Mouse (Mus musculus) urinary bladder, adult 2 months (tissue): ENCODE measurements at regions not wholly inside any gene's neighbourhood (a gene's known extent, or its start where the extent isn't known, plus 50 kb on each side); places are given as distances from the start of the nearest gene placed in this dataset.
"Not testable (repeated sequence)": the region's sequence is repeated elsewhere in the genome, so short reads cannot be mapped to it uniquely, and the experiment has no call there.

Experiments used
- DNase-seq: peaks from one replicate; pipeline ENCODE4 v3.0.0; 2022; ENCODE audit warnings: low spot score

DNA sequence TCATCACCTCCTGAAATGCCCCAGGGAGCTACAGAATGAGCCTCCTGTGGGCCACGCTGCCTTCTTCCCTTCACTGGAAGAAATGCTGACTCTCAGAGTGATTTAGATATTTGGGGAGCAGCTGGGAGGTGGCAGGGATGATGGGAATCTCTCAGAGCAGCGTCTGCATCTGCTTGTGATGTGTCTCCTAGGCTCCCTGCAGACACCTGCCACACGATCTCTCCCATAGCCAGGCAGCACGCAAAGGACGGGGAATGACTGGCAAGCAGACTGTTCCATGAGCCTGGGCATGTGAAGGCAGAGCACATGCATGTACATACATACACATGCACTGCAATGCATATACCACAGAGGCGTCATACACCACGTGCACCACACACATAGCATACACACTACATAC is 133.4 kb upstream of the Gadl1 start:
- no peak for DNase-seq

DNA sequence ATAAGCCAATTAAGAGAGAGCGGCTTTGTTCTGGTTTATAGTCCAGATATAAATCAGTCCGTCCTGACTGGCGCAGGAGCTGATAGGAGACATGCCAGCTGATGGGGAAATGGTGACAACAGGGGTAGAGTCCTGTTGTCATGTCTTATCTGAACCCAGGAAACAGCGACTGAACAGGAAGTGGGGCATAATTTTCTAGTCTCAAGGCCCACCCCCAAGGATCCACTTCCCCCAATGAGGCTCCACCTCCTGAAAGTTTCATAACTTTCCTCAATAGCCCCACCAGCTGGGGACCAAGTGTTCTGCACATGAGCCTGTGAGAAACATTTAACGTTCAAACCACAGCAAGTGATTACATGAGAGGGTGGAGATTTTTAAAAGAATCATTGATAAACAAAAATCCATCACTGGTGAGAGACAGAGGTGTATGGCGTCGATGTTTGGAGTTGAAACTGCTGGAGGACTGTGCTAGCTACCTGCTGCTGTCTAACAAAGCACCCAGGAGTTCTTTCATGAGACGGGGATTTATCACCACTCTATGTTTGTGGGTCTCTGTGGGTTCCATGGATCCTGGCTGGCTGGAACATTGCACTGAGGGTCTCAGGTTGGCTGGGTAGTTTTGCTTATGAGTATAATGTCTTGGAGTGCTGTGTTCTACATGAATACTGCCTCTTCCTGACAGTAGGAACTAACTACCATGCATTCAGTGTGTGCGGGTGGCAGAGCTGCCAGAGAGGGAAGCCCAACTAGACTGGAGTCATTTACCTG is 132.0 kb upstream of the Gadl1 start:
- DNase-seq: no peak

DNA sequence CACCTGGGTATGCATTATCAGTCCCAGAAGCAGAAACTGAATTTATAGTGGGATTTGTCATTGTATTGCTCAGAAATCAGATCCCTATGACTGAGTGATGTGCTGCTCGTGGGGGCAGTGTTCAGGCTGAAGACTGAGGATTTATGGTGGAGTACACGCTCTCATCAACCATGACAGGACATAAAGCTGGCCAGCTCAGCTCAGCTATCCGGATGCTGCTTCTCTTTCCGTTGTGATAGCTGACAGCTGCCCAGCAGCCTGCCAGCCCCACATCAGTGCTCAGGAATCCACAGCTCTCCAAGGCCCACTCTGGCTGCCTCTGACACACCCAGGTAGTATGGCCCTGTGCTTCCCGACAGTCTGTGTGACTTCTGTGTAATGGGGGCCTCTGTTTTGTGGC is 130.4 kb upstream of the Gadl1 start:
- no peak for DNase-seq

DNA sequence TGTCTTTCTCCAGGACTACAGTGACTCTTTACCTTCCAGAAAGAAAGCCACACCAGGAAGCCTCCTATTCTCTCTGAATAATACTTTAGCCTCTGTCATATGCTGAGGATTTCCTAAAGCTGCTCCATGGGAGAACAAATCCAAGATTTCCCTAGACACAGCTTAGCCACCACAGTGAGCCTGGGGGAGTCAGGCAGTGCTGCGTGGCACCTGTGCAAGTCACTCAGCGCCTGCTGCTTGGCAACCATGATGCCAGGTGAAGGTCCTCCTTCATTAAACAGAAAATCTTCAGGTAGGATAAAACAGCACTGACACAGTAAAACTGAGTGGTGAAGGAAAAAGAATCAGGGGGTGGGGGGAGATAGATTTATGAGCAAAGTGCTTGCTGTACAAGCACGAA is 109.9 kb upstream of the Gadl1 start:
- DNase-seq: no peak

DNA sequence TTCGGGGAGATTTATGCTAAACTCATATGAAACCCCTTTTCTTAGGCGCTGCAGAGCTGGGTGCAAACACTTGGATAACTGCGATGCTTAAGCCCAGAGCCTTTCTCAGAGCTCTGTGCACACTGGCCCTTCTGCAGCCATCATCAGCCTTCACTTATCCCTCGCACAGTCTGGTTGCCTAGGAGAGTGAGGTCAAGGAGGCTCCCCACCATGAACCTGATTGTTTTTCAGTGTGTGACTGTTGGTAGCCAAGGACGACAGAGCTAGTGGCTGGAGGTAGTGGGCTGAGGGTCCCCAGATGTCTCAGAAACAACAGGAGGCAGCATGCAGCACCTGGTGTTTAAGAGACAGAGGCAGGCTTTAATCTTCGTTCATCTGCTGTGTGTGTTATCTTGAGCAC is 108.6 kb upstream of the Gadl1 start:
- no peak for DNase-seq

DNA sequence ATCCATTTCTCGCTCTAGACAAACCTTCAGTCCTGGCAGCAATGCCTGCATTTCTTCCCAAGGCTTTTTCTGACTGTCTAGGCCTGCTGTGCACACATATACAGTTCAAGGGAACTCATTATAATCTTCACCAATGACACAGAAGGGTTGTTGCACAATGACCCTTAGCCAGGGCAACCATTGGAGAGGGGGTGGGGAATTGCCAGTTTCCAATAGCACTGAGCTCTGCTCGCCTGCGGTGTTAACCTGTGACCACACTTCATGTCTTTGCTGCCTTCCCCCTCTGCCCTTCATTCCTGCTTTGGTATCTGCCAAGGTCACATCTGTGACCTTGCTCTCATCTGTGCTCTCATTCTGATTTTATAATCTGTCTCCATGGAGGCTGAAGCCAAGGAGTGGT is 106.2 kb upstream of the Gadl1 start:
- DNase-seq: no peak

DNA sequence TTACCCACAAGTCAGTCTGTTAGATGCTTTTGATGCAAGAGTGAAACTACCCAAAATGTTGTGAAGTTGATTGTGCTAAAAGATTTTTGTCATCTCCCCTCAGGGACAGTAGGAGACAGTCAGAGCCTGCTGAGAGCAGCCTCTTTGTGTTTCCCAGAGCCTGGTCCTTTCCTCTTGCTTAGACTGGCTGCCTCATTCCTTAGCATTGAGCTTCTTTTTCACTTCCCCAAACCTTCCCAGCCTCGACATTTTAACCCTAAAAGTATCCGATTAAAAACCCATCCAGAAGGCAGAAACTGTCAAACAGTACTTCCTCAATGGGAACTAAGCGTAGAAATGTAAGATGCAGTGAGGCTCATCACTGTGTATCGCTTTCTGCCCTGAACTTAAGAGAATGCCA is 104.0 kb upstream of the Gadl1 start:
- DNase-seq: no peak

DNA sequence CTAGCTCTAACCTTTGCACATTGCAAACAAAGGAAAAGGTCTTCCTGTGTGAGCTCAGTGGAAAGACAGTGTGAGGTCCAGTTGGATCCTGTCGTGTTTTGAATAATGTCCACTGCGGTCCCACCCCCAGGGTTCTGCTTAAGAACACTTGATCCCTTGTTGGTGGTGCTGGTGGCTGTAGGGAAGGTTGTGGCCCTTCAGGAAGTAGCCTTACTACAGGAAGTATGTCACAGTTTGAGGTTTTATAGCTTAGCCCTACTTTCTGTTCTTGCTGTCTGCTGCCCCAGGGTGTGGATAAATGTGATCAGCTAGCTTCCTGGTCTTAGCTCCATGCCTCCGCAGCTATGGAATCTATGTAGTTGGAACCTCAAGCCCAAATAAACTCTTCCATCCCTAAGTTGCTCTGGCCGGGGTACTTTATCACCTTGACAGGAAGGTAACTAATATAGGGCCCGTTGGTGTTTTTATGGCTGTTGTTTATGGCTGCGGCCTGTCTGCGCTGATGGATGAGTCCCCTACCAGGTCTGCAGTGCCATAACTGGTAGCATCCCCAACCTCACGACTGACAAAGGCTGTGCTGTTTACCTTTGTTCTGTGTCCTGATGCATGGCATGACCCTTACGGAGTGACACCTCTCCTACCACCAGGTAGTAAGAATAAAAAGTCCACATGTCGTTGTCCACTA is 103.1 kb upstream of the Gadl1 start:
- DNase-seq: no peak

DNA sequence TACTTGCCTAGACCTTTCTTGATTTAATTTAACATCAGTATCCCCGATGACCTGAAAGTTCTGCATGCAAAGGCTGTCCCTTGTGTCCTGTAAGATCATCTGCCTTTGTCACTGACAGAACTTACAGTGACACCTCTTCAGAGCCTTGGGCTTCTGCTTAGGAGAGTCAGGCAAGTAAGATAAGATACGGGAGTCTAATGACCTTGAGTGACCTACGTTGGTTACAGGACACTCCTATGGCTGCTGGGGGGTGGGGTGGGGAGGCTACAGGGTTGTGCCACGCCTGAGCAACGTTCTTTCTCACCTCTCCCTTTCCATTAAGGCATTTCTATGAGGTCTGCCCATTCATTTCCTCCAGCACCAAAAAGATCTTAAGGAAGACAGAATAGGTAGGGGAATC is 69.1 kb upstream of the Gadl1 start:
- no peak for DNase-seq

DNA sequence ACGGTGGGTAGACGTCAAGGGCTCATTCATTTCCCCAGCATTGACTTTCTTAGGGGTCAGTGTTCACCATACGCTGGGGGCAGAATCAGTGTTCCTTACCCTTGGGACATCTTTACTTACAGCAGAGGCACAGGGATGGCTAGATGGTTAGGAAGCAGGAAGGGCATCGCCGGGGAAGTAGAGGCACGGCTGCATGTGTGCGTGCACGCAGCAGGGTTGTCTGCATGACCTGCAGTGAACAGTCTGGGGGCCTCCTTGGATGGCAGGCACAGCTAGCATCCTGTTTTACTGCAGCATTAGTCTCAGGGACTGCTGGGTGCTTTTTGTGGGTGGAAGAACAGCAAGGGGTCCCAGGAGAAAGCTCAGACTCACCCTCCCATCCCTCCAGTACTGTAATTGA is 68.5 kb upstream of the Gadl1 start:
- DNase-seq: no peak

DNA sequence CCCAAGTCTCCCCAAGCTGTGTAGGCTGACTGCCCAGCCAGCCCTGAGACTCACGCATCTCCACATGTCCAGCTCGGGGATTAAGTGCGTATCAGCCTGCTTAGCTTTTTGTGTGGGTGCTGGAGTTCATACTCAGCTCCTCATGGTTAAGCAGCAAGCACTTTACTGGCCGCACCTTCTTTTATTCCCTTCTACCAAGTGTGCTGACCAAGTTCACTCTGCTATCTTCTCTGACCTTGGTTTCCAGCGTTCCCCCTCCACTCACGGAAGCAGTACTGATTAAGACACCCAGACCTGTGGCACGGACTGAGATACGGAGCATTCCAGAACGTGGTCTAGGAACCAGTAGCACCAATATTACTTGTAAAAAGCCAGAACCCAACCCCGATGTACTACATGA is 67.6 kb upstream of the Gadl1 start:
- no peak for DNase-seq

DNA sequence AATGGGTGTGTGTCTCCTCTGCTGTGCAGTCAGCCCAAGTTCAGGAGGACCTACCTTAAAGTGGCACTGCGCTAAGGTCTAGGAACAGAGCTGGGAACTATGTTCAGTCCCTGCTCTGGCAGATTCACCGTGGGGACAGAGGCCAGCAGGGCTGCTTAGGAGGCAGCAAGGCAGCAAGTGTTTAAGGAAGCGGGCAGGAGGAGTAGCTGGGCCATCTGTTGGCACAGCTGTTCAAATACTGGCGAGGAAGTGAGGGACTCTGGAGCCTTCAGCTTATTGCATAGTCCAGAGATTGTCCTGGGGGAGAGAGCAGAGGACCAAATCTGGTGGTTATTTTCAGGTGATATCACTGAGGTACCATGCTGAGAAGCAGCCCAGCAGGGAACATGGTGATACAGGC is 64.9 kb upstream of the Gadl1 start:
- no peak for DNase-seq

DNA sequence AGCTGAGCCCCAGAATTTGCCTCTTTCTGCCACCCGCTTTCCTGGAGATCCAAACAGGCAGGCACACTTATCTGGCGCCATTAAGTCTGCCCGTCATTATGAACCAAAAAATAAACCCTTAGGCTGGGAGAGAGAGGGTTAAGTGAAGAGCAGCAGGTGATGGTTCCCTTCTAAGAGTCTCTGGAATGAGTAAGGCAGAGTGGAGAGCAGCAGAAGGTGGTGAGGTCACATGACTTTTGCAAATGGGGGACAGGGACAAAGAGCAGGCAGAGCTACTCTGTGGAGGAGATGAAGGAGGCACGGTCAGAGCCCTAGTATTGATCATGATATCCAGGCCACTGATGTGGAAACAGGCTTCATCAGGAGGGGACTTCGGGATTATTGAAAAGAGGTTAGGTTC is 64.2 kb upstream of the Gadl1 start:
- DNase-seq: no peak

DNA sequence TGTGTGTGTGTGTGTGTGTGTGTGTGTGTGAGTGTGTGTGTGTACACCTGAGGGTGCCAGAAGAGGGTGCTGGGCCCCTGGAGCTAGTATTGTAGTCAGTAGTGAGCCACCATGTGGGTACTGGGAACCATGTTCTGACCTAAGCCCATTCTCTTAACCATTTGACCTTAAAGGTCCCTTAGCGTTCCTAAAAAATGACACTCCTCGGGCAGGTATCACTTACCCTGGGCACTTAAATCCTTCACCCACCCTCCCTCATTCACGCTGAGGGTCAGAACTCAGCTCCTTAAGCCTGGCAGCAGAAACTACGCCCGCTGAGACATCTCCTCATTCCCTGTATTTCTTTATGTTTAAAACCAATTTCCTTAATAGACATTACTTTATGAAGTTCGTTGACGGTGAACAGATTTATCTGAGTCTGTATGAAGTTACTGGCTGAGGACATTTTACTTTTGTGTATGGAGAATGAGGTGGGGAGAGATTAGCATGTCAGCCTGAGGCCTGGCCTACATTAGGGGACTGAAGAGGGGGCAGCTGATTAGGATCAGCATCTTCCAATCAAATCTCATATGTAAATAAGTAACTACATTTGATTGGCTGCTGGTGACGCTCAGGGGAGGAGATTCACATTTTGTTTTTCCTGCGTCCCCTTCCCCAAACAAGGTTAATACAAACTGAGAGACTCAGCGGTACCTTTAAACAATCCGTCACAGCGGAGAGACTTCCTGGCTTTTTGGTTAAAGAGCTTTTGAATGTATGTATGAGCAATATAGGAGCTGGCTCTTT is 61.8 kb upstream of the Gadl1 start:
- DNase-seq: no peak

DNA sequence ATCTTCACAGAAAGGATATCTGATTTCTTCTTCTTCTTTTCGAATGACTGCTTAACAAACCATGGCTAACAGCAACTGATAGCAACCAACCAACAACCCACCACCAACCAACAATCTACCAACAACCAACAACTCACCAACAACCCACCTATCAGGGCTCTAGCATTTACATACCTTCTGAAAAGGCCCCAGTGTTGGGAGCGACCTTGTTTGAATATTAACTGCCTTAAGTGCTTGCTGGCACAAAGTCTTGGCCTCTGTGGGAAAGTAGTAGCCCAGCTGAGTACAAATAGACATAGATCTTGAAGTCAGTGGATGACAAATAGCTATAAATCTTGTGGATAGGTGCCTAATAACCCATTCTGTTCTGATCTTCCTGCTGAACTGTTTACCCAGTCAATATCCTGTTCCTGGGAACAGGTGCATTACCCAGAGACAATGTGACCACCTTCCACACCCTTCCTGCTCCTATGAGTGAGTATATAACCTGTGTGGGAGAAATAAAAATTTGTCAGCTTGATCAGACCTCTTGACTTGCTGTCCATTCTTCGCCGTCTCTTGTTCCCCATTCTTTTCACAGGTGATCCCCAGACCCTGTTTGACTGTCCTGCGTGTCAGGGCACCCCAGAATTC is 55.9 kb upstream of the Gadl1 start:
- DNase-seq: not testable (repeated sequence)

DNA sequence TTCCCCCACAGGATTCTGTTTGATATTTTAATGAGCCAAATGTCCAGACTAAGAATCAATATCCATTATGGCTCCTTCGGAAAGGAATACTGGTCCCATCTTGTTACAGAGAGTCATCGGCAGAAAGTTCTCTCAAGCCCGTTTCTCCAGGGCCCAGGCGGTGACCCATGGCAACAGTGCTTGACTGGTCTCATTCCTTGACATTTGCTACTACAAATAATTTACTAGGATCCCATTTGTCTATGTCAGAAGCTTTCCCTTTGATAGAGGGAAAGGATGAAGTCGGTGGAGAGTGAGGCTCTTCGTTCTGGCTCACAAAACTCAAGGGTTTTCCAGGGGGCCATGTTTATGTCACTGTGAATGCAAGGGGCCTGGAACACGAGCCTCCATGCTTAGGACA is 52.0 kb upstream of the Gadl1 start:
- no peak for DNase-seq

DNA sequence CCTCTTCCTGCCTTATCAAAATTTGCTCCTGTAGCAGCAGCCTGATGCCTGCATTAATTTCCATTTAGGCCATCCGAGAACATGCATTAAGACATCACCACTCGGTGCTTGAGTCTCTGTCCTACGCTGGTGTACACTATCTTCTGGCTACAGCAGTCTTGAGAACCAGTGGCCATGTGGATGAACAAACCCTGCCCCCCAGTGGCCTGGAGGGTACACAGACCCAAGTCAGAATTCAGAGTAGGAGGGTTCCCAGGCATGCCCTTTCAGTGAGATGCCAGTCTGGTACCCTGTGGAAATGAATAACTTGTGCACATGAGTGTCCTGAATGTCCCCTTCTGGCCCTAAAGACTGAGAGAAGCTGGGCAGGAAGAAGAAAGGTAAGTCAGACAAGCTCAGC is 50.4 kb upstream of the Gadl1 start:
- no peak for DNase-seq
